Mouse (Mus musculus): ENCODE measurements at regions not wholly inside any gene's neighbourhood (a gene's known extent, or its start where the extent isn't known, plus 50 kb on each side); places are given as distances from the start of the nearest gene placed in this dataset.

GRCm38 (mm10) chr13:118193951-118194696, 192.3 kb upstream of the B430218F22Rik start:
- Histone ChIP-seq H3K4me2 (replicated peaks) (no peak overlapping the region), H3K36me3 (replicated peaks; ENCODE audit: control insufficient read depth, insufficient read depth) (no peaks in the 10 kb centered on the region), H3K27ac (no peak overlapping the region), H3K9ac (no peak overlapping the region), H3K9me3 (ENCODE audit: control insufficient read depth, low read length) (no peaks in the 10 kb centered on the region), H3K4me3 (replicated peaks; ENCODE audit: low read length) (no peak overlapping the region), H3K4me1 (replicated peaks; ENCODE audit: control insufficient read depth, insufficient read depth, low read length) (no peaks in the 10 kb centered on the region), H3K27me3 (ENCODE audit: control insufficient read depth, insufficient read depth, low read length) (no peaks in the 10 kb centered on the region)
- WGBS, result 61% methylated on average over 4 of the region's 4 CpGs
- ATAC-seq (ENCODE audit: low FRiP score), result no peak
- DNase-seq (ENCODE audit: low spot score), result no peak

GRCm38 (mm10) chr13:118208146-118208545, 178.3 kb upstream of the B430218F22Rik start:
- Histone ChIP-seq H3K9me3 (ENCODE audit: control insufficient read depth, low read length) (no peaks in the 10 kb centered on the region), H3K4me3 (replicated peaks; ENCODE audit: low read length) (no peak overlapping the region), H3K27ac (no peak overlapping the region), H3K9ac (no peak overlapping the region), H3K4me2 (replicated peaks) (no peak overlapping the region), H3K36me3 (replicated peaks; ENCODE audit: control insufficient read depth, insufficient read depth) (no peaks in the 10 kb centered on the region), H3K27me3 (ENCODE audit: control insufficient read depth, insufficient read depth, low read length) (no peaks in the 10 kb centered on the region), H3K4me1 (replicated peaks; ENCODE audit: control insufficient read depth, insufficient read depth, low read length) (no peaks in the 10 kb centered on the region)
- DNase-seq (ENCODE audit: low spot score) (no peak), ATAC-seq (ENCODE audit: low FRiP score) (no peak)

- no peaks in the 10 kb centered on the region for H3K4me1 ChIP-seq (replicated peaks; ENCODE audit: control insufficient read depth, insufficient read depth, low read length)
- no peaks in the 10 kb centered on the region for H3K36me3 ChIP-seq (replicated peaks; ENCODE audit: control insufficient read depth, insufficient read depth)
- ATAC-seq (ENCODE audit: low FRiP score), result no peak
- WGBS, result 29% methylated on average over 3 of the region's 3 CpGs
- no peaks in the 10 kb centered on the region for H3K9me3 ChIP-seq (ENCODE audit: control insufficient read depth, low read length)
- H3K9ac ChIP-seq, result no peak overlapping the region
- no peaks in the 10 kb centered on the region for H3K27me3 ChIP-seq (ENCODE audit: control insufficient read depth, insufficient read depth, low read length)
- no peak overlapping the region for H3K27ac ChIP-seq
- DNase-seq (ENCODE audit: low spot score), result peak; percentile 75
- no peak overlapping the region for H3K4me3 ChIP-seq (replicated peaks; ENCODE audit: low read length)
- H3K4me2 ChIP-seq (replicated peaks), result no peak overlapping the region
Measured at GRCm38 (mm10) chr13:118227354-118227753, 159.1 kb upstream of the B430218F22Rik start.

- Histone ChIP-seq H3K9me3 (ENCODE audit: control insufficient read depth, low read length) (no peaks in the 10 kb centered on the region), H3K36me3 (replicated peaks; ENCODE audit: control insufficient read depth, insufficient read depth) (no peaks in the 10 kb centered on the region), H3K27me3 (ENCODE audit: control insufficient read depth, insufficient read depth, low read length) (no peaks in the 10 kb centered on the region), H3K4me1 (replicated peaks; ENCODE audit: control insufficient read depth, insufficient read depth, low read length) (no peaks in the 10 kb centered on the region), H3K4me2 (replicated peaks) (no peak overlapping the region), H3K9ac (no peak overlapping the region), H3K27ac (no peak overlapping the region), H3K4me3 (replicated peaks; ENCODE audit: low read length) (no peak overlapping the region)
- no peak for DNase-seq (ENCODE audit: low spot score)
- no peak for ATAC-seq (ENCODE audit: low FRiP score)
- 91% methylated on average over 1 of the region's 1 CpGs for WGBS
Measured at GRCm38 (mm10) chr13:118237968-118238367, 148.5 kb upstream of the B430218F22Rik start.

- no peaks in the 10 kb centered on the region for H3K36me3 ChIP-seq (replicated peaks; ENCODE audit: control insufficient read depth, insufficient read depth)
- DNase-seq (ENCODE audit: low spot score) (no peak), ATAC-seq (ENCODE audit: low FRiP score) (no peak)
- H3K4me3 ChIP-seq (replicated peaks; ENCODE audit: low read length), result no peak overlapping the region
- H3K9ac ChIP-seq, result no peak overlapping the region
- H3K4me1 ChIP-seq (replicated peaks; ENCODE audit: control insufficient read depth, insufficient read depth, low read length), result no peaks in the 10 kb centered on the region
- H3K27me3 ChIP-seq (ENCODE audit: control insufficient read depth, insufficient read depth, low read length), result no peaks in the 10 kb centered on the region
- no peaks in the 10 kb centered on the region for H3K9me3 ChIP-seq (ENCODE audit: control insufficient read depth, low read length)
- 78% methylated on average over 3 of the region's 3 CpGs for WGBS
- no peak overlapping the region for H3K27ac ChIP-seq
- no peak overlapping the region for H3K4me2 ChIP-seq (replicated peaks)
Measured at GRCm38 (mm10) chr13:118244680-118245079, 141.8 kb upstream of the B430218F22Rik start.

GRCm38 (mm10) chr13:118245546-118245945, 140.9 kb upstream of the B430218F22Rik start:
- no peak overlapping the region for H3K27ac ChIP-seq
- no peak overlapping the region for H3K9ac ChIP-seq
- WGBS, result 62% methylated on average over 2 of the region's 2 CpGs
- H3K9me3 ChIP-seq (ENCODE audit: control insufficient read depth, low read length), result no peaks in the 10 kb centered on the region
- ATAC-seq (ENCODE audit: low FRiP score) (no peak), DNase-seq (ENCODE audit: low spot score) (no peak)
- no peak overlapping the region for H3K4me3 ChIP-seq (replicated peaks; ENCODE audit: low read length)
- H3K36me3 ChIP-seq (replicated peaks; ENCODE audit: control insufficient read depth, insufficient read depth), result no peaks in the 10 kb centered on the region
- H3K4me1 ChIP-seq (replicated peaks; ENCODE audit: control insufficient read depth, insufficient read depth, low read length), result no peaks in the 10 kb centered on the region
- no peaks in the 10 kb centered on the region for H3K27me3 ChIP-seq (ENCODE audit: control insufficient read depth, insufficient read depth, low read length)
- H3K4me2 ChIP-seq (replicated peaks), result no peak overlapping the region

GRCm38 (mm10) chr13:118259606-118260005, 126.8 kb upstream of the B430218F22Rik start:
- H3K4me2 ChIP-seq (replicated peaks), result no peak overlapping the region
- no peak overlapping the region for H3K9ac ChIP-seq
- no peaks in the 10 kb centered on the region for H3K27me3 ChIP-seq (ENCODE audit: control insufficient read depth, insufficient read depth, low read length)
- H3K4me3 ChIP-seq (replicated peaks; ENCODE audit: low read length), result no peak overlapping the region
- H3K27ac ChIP-seq, result no peak overlapping the region
- ATAC-seq (ENCODE audit: low FRiP score) (no peak), DNase-seq (ENCODE audit: low spot score) (no peak)
- no peaks in the 10 kb centered on the region for H3K4me1 ChIP-seq (replicated peaks; ENCODE audit: control insufficient read depth, insufficient read depth, low read length)
- WGBS, result 52% methylated on average over 4 of the region's 4 CpGs
- H3K9me3 ChIP-seq (ENCODE audit: control insufficient read depth, low read length), result no peaks in the 10 kb centered on the region
- H3K36me3 ChIP-seq (replicated peaks; ENCODE audit: control insufficient read depth, insufficient read depth), result no peaks in the 10 kb centered on the region

GRCm38 (mm10) chr13:118262971-118263370, 123.5 kb upstream of the B430218F22Rik start:
- no peaks in the 10 kb centered on the region for H3K4me1 ChIP-seq (replicated peaks; ENCODE audit: control insufficient read depth, insufficient read depth, low read length)
- H3K27me3 ChIP-seq (ENCODE audit: control insufficient read depth, insufficient read depth, low read length), result no peaks in the 10 kb centered on the region
- no peak for DNase-seq (ENCODE audit: low spot score)
- no peak overlapping the region for H3K4me2 ChIP-seq (replicated peaks)
- no peak overlapping the region for H3K27ac ChIP-seq
- WGBS, result 54% methylated on average over 4 of the region's 4 CpGs
- no peaks in the 10 kb centered on the region for H3K9me3 ChIP-seq (ENCODE audit: control insufficient read depth, low read length)
- no peak overlapping the region for H3K4me3 ChIP-seq (replicated peaks; ENCODE audit: low read length)
- ATAC-seq (ENCODE audit: low FRiP score), result no peak
- no peaks in the 10 kb centered on the region for H3K36me3 ChIP-seq (replicated peaks; ENCODE audit: control insufficient read depth, insufficient read depth)
- H3K9ac ChIP-seq, result no peak overlapping the region

- no peak for ATAC-seq (ENCODE audit: low FRiP score)
Measured at GRCm38 (mm10) chr13:118265763-118266520, 120.5 kb upstream of the B430218F22Rik start.

More at GRCm38 (mm10) chr13:118265763-118266520, 120.5 kb upstream of the B430218F22Rik start:
- WGBS, result 81% methylated on average over 8 of the region's 8 CpGs
- no peak for DNase-seq (ENCODE audit: low spot score)
- Histone ChIP-seq H3K36me3 (replicated peaks; ENCODE audit: control insufficient read depth, insufficient read depth) (no peaks in the 10 kb centered on the region), H3K27ac (no peak overlapping the region), H3K4me3 (replicated peaks; ENCODE audit: low read length) (no peak overlapping the region), H3K27me3 (ENCODE audit: control insufficient read depth, insufficient read depth, low read length) (no peaks in the 10 kb centered on the region), H3K4me2 (replicated peaks) (no peak overlapping the region), H3K9me3 (ENCODE audit: control insufficient read depth, low read length) (no peaks in the 10 kb centered on the region), H3K9ac (no peak overlapping the region), H3K4me1 (replicated peaks; ENCODE audit: control insufficient read depth, insufficient read depth, low read length) (no peaks in the 10 kb centered on the region)
